Mouse (Mus musculus): ENCODE data around the gene Gm45808. TPM values are rescaled to one million over a fixed set of nuclear protein-coding genes. Genes with fewer than 3 reads are reported as not detected.
"Not testable (repeated sequence)": the region's sequence is repeated elsewhere in the genome, so short reads cannot be mapped to it uniquely, and the experiment has no call there.

Gene Gm45808
- total RNA-seq (2022) = 10 to 100 TPM; 38.9 to 41.2 (median 40.2) TPM

DNA sequence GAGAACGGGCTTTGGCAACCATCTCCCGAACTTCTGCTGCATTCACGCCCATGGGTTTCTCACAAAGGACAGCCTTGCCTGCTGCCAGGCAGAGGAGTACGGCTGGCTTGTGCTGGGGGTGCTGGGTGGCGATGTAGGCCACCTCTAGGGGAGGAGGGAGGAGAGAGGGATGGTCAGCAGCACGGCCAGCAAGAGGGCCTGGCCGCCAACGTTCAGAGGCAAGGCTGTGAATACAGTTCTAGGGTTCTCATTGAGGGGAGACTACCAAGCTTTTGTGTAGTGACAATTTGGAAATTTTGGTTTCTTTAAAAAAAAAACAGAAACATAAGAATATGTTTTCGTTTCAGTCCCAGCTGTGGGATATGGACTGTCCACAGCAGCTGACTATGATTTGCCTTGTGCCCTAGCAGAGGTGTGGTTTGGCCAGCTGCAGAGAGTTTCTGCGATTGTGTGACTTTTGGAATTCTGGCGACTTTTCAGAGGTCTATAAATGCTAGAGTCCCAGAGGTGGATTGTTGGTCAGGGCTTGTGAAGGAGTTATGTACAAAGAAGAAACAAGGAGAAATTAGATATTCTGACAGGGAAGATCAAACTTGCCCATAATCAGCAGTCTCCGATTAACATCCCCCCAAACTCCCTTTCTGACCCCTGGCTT, at the start of gene Gm45808:
Gene Gm45808 (minus strand): TSS at position 51 of the 655 bp plus-strand sequence.
- DNase-seq = no peak

DNA sequence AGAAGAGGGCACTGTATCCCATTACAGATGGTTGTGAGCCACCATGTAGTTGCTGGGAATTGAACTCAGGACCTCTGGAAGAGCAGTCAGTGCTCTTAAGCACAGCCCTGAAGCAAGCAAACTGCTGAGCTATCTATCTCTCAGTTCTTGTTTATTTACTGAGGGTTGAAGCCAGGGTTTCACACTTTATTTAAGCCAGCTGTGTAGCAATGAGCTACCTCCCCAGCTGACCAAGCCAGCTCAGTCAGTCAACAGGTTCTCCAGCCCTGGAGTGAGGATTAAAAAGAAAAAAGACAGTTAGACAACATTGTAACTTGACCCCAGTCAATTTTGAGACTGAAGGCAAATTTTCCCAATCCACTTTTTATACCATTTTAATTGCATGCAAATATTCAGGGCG, 49.1 kb upstream of the Gm45808 start:
- no peak for DNase-seq

DNA sequence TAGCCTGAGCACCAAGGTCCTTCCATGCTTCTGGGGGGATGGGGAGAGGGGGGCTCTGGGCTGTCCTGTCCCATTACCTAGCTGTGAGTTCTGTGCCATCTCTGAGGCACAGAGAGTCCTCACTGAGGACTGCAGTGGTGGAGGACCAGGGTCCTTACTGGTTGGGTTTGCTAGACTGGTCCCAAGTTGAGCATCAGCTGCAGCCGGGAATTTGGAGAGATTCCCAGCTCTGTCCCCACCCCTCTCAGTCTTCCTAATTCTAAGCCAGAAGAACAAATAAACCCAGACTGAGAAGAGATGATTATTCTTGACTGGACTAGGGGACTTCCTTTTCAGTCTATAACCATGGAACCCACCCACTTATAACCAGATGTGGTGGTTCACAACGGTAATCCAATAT, 44.0 kb upstream of the Gm45808 start:
- no peak for DNase-seq

DNA sequence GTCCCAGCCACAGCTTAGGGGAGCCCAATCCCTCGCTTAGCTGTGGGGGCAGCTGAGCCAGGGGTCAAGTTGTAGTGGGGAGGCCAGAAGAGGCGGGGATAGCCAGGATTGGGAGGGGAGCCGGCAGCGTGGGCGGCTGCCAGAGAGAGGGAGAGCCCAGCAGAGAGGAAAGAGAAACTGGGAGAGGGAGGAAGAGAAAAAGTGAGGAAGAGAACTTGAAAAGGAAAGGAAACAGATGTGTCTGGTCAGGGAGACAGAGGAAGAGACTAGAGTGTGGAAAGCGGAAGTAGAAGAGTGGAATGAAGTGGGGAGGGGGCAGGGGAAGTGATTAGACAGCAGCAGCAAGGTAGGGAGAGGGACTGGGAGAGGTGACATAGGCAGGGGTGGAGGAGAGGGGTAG, 42.9 kb upstream of the Gm45808 start:
- DNase-seq = no peak

DNA sequence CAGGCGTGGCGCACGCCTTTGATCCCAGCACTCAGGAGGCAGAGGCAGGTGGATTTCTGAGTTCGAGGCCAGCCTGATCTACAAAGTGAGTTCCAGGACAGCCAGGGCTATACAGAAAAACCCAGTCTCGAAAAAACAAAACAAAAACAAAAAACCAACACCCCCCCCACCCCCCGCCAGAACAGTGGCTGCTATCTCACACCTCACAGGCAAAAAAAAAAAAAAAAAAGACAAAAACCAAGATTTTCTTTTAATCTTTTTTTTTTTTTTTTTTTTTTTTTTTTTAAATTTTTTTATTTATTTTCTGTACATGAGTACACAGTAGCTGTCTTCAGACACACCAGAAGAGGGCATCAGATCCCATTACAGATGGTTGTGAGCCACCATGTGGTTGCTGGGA, 40.6 kb upstream of the Gm45808 start:
- DNase-seq = not testable (repeated sequence)

DNA sequence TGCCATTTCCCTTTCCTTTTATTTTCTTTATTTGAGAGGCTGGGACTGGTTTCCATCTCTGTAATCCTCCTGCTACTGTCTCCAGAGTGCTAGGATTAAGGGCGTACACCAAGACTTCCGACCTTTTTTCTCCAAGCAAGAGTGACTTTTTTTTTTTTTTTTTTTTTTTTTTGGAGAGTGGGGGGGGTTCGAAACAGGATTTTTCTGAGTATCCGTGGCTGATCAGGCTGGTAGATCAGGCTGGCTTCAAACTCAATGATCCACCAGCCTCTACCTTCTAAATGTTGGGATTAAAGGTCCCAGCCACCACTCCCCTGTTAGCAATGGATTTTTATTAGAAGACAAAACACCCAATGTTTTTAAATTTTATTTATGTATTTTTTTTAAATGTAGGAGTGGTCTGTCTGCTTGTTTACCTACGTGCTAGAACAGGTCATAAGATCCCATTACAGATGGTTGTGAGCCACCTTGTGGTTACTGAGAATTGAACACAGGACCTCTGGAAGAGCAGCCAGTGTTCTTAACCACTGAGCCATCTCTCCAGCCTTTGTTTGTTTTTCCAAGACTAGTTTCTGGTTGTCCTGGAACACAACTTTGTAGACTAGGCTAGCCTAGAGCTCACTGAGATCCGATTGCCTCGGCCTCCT, 40.0 kb upstream of the Gm45808 start:
- DNase-seq = no peak

DNA sequence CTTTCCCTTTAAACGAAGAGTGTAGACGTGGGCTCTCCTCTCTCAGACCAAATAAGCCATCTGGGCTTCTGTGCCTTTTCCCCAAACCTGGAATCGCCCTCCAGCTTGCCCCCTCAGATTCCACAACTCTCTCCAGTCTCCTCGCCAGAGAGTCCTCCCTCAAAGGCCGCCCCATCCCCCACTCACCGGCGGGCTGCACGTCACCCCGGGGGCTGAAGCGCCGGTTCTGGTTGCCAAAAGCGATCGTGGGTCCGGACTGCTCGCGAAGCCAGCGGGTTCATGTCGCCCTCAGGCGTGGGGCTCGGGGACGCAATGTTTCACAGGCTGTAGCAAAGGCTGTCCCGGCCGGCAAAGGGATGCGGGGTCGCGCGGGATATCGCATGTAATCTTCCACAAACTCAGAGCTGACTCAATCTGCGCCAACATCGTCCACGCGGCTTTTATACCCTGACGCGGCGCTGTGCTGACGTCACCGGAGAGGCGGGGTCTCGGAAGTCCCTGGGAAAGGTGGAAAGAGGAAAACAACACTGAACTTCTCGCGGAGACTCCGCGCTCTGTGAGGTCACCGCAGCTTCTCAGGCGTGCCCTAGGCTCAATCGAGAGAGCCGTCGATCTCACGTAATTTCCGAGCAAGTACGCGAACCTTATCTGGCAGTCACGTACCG, 39.3 kb upstream of the Gm45808 start, which contains the start of the genes Ppp1r15a and Plekha4:
Gene Ppp1r15a (minus strand): TSS at position 460 of the 665 bp plus-strand sequence.
Gene Plekha4 (plus strand): TSS at position 522 of the 665 bp plus-strand sequence.
- DNase-seq = peak; percentile 93

DNA sequence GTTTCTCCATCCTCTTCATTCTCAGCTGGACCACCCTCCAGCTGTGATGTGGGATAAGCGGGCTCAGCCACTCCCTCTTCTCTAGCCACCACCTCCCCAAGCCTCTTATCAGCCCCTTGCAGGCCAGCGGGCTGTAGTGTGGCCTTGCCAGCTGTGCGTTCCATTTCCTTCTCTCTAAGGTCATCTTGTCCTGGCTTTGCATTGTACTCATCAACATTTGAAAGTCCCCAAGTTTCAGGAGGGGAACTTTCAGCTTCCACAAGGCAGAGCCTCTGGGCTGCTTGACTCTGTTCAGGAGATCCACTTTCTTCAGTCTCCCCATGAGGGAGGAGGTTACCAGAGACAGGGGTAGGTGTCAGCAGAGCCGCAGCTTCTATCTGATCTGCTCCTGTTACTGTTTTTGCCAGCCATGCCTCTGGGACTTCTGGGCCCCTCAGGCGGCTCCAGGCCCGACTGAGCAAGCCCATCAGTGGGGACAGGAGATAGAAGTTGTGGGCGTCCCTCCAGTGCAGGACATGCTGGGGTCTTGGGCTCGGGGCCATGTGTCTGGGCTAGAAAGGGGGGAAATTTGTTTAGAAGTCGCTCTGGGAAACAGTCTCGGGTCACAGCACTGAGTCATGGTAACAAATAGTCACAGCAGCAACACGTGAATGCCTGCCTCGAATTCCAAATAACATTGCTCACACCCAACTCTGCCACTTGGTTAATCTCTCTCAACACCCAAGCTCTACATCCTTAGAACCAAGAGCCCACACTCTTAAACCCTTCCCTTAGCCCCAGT, 38.4 kb upstream of the Gm45808 start:
- DNase-seq = peak; percentile 56

DNA sequence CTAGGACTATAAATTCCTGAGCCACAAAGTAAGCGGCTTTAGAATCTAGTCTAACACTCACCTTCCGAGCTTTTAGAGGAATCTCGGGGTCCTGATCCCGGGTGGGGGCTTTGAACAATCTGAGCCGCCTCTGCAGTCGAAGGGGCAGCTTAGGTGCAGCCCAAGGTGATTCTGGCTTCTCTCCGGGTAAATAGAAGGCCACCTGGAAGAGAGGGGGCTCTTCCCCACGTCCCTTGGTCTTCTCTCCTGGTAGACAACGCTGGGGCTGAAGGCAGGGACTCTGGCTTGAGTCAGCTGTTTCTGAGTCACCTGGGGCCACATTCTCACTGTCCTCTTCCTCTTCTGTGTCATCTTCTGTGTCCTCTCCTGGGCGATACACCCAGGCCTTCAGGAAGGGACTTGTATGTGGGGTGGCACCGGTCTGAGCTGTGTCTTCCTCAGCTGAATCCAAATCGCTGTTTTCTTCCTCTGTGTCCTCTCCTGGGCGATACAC, 37.1 kb upstream of the Gm45808 start:
- DNase-seq = no peak

DNA sequence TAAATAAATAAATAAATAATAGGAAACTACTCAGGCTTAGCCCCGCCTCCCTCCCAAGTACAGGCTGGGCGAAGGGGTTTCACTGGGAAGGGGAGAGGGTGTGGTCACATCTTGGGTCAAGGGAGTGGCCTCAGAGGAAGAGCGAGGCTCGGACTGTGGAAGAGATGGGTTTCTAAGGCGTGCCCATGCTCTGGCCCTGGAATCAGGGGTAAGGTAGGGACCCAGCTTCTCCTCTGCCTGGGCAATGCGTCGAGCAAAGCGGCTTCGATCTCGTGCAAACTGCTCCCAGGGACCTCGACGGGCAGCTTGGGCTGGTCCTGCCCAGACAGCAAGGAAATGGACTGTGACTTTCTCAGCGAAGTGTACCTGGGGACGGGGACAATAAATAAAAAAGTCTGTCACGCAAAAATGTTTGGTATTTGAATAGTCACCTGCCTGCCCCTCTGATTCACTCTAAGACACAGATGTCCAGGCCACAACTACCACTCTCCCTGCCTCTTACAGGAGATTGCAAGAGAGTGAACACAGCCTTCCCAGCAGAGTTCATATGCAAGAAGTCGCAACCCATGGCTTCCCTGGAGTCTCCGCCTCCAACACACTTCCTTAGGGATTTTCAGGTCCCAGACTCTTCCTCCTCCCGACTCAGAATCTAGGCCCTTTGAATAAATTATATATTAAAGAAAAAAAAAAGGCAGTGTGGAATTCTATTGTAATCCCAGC, 36.5 kb upstream of the Gm45808 start:
- DNase-seq = no peak

DNA sequence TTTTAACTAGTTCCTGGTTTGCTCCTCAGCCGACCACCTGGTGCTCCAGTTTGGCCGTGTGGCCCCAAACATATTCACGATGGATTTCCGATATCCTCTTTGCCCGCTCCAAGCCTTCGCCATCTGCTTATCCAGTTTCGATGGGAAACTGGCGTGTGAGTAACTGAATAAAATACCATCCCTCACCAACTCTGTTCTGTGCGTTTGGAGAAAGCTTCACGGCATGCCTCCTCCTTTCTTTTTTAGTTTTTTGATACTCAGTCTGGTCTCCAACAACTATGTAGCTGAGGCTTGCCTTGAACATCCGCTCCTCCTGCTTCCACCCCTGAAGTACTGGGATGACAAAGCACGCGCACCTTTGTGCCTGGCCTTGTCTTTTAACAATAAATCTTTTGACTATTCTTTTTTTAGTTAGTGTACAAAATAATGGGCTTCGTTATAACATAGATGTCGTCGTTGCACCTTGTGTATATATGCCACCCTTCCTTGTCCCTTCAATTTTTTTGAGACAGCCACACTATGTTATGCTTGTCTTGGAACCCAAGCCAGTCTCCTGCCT, 35.7 kb upstream of the Gm45808 start:
- DNase-seq = no peak

DNA sequence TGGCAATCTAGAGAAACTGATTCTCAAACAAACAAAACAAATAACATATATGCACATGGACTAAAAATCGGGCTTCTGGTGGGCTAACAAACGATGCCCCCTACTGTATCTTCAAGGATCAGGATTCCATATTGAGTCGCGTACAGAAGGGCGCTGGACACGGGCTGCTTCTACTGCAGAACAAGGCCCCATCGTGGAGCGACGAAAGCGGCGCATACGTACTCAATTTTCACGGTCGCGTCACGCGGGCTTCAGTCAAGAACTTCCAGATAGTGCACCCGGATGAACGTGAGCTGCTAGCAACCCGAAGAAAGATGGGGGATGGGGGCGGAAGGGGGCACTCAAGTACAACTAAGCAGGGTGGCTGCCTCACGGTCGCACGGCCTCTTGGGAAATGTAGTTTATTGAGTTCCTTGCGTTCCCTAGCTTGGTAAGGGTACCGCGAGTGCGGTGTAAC, 35.1 kb upstream of the Gm45808 start:
- DNase-seq = peak; percentile 88

DNA sequence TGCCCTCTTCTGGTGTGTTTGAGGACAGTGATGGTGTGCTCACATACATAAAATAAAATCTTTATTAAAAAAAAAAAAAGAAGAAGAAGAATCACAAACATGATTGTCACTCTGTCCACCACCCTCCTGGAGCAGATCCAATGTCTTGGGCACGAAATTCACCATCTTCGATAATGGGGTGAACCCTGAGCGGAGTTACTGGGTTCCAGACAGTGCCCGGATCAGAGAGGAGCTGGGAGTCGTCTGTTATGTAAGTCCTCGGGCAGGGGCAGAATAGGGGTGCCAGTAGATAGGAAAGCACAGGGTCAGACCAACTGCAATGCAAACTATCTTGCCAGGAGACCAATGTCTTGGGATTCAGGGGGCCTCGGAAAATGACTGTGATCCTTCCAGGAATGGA, 34.0 kb upstream of the Gm45808 start:
- no peak for DNase-seq

DNA sequence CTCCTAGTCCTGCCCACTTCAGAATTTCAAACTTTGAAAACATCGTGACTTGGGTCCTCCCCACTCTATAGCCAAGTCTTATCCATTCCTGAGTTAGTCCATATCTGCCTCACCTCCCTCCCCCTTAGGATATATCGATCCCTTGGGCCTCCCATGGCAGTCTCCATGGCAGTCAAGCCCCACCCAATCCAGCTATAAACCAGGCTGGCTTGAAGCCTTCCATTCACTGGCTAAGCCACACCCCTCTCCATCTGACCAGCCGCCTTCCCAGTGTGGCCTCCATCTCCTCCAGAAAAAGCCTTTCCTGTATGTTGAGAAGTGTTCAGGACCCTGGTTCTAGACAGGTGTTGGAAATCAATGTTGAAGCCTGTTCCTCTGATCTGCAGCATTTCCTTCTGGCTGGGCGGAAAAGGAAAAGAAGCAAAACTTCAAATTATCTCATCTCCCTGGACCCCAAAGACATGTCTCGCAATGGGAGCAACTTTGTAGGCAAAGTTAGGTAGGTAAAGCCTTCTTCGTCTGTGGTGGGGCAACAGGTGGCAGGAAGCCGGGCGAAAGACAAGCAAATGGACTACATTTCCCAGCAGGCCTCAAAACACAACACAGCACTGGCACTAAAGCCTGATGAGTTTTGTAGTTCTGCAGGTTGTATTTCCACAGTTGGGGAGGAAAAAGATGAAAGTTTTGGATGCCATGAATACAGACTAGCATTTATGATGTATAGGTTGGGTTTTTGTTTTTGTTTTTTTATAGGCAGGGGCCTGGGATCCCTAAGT, 32.9 kb upstream of the Gm45808 start:
- DNase-seq = no peak

DNA sequence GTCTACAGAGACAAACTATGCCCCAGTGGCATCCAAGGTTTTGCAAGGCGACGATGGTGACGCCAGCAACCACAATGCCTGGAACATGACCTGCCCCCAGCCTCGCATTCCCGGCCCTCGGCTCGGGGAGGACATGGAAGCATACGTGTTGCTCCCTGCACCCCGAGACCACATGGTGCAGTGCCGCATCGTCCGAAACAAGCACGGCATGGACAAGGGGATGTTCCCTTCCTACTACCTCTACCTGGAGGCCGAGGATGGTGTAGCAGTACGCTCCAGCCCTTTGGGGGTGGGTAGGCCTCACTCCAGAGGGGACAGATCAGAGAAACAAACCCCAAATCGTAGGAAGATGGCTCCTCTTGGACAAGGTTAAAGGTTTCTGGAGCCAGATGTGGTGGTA, 32.0 kb upstream of the Gm45808 start:
- DNase-seq = no peak

DNA sequence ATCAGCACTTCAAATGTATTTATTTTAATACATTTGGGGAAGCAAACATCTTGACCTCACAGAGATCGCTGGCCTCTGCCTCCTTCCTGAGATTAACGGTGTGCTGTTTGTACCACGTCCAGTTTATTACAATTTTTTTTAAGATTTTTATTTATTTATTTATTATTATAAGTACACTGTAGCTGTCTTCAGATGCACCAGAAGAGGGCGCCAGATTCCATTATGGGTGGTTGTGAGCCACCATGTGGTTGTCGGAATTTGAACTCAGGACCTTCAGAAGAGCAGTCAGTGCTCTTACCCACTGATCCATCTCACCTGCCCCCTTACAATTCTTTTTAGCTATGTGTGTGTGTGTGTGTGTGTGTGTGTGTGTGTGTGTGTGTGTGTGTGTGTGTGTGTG, 30.2 kb upstream of the Gm45808 start:
- DNase-seq = not testable (repeated sequence)

DNA sequence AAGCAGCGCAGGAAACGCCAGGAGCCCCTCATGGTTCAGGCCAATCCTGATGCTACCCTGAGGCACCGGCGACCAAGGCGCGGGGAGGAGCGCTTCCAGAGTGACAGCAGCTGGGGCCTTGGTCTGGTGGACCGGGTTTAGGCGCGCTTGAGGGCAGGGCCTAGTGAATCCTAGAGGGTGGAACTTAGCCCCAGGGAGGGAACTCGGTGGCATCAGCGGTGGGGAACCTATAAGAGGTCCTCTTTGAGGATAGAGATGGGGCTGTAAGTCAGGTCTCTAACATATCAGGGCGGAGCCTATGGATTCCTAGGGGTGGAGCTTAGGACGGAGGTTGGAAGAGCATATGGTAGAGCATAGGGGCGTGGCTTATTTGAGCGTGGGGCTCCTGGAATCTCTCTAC, 28.8 kb upstream of the Gm45808 start:
- no peak for DNase-seq

DNA sequence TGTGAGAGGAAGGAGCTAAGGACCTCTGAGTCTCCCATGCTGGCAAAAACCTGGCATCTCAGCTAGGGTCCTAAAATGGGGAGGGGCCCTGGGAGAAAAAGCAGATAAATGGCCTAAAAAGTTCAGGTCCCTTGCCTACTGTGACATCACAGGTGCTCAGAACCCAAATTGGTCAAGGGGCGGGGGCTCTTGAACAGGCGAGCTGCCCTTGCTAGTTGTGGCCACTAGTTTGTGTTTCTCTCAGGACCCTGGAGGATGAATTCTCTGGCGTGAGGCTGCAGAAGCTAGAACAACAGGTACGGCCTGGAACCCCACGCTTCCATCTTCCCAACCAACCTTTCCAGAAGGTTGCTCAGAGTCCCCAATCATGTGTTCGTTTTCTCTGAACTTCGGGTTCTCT, 27.8 kb upstream of the Gm45808 start:
- no peak for DNase-seq

DNA sequence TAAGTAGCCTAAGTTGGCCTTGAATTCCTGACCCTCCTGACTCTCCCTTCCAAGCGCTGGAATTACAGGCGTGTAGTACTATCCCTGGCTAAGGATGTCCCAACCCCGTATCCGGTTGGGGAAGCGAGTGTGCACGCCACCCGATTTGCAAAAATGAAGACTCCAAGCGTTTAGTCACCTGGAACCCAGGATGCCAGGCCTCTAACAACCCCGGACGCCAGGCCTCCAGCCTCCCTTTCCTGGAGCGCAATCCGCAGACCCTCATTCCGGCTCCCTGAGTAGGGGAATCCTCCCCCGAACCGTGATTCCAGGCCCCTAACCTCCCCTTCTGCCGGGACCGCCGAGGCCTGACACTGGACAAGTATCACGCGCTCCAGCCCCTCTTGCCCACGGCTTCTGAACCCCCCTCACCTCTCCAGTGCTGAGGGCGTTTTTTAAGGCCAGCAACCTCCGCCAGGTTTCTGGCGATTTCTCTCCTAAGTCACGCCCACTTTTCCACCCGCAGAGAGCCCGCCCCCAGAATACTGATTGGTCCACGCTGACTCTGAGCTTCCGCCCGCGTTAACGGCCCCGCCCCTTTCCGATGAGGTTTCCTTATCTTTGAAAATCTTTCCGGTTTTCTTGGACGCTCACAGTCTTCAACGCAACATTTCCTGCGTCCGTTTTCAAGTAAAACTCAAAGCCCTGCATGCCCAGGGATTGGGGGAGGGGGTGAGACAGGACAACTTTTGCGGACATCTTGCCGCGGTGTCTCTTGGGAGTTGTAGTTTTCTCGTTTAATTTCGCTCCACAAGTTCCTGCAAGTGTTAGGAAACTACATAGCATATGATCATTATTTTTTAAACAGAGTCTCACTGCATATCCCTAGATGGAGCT, 23.5 kb upstream of the Gm45808 start, which contains the start of gene Nucb1:
Gene Nucb1 (minus strand): TSS at position 495 of the 876 bp plus-strand sequence.
- DNase-seq = peak; percentile 93
